Mouse (Mus musculus) bone marrow macrophage, adult 2 months (primary cell): ENCODE data around the gene Samd1.

Experiments used
- CTCF ChIP-seq: IDR thresholded peaks from 2 replicates; pipeline ENCODE4 v1.5.1; 2012; ENCODE audit warnings: low read depth, mild to moderate bottlenecking, low read length, moderate library complexity
- POLR2A ChIP-seq: IDR thresholded peaks from 2 replicates; pipeline ENCODE4 v1.6.1; 2012; ENCODE audit warnings: mild to moderate bottlenecking, low read depth, low read length, borderline replicate concordance

- TF ChIP-seq CTCF: peak; percentile 11; the same call in 1 of the 2 replicates
- no peak; the same call in 1 of the 2 replicates for TF ChIP-seq POLR2A
These were observed 42.1 kb upstream of the Samd1 start, which contains the start of the genes Gm10644 and Asf1b for GRCm38 (mm10) chr8:83955106-83955957.
